Mouse (Mus musculus) liver, embryonic 14.5 days (tissue): ENCODE data around the gene Prkcq.

Experiments used
- CTCF ChIP-seq: IDR thresholded peaks from 2 replicates; pipeline ENCODE4 v1.5.1; 2016; ENCODE audit warnings: antibody characterized with exemption, low read depth, control low read depth
- EP300 ChIP-seq: IDR thresholded peaks from 2 replicates; pipeline ENCODE4 v1.6.1; 2016; ENCODE audit warnings: antibody characterized with exemption, low read depth

DNA sequence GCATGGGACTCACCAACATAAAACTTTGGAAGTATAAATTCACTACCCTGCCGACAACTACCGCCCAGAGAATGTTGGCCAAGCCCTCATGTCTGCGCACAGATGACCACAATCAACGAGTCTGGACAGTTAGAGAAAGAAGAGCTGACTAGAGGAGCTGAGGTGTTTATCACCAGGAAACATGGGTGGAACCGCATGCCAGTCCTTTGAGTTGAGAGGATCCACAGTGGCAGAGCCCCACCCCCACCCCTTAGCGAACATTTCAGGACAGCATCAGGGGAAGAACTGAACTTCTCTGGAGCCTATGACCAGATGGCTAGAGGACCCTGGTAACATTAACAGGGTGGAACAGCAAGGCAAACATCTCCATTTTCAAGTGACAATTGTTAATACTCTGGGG is 37.4 kb downstream of the Prkcq start:
- no peak for TF ChIP-seq CTCF
- TF ChIP-seq EP300 = no peak
